Mouse (Mus musculus) layer of hippocampus, adult 18-20 months (tissue): ENCODE measurements around the gene Tmprss6. TPM values are rescaled to one million over a fixed set of nuclear protein-coding genes. Genes with fewer than 3 reads are reported as not detected.

Experiments used
- total RNA-seq, 2 experiments: library from RNA; stranded (reverse); gene quantifications; 2 replicates each; pipeline ENCODE4 v1.2.3; 2021

Gene Tmprss6
- total RNA-seq, 2 experiments from 2014 or later = 2.7 to 2.8 TPM

Other genes with a start within 250 kb of the Tmprss6 start
- 1 to 10 TPM; 1.1 to 1.8 TPM for gene Ncf4, start 223.8 kb downstream of the Tmprss6 start, total RNA-seq
- 1 to 10 TPM; 1.6 to 1.9 TPM for gene Csf2rb2, start 162.9 kb downstream of the Tmprss6 start, total RNA-seq
- gene Csf2rb, start 142.9 kb downstream of the Tmprss6 start, total RNA-seq = under 1 TPM; 0.84 to 0.97 TPM
- not detected for gene Tex33, start 72.7 kb downstream of the Tmprss6 start, total RNA-seq
- gene Tst, start 62.7 kb downstream of the Tmprss6 start, total RNA-seq = 10 to 100 TPM; 33.3 to 37.1 TPM
- 10 to 100 TPM; 28.6 to 30.7 TPM for gene Mpst, start 62.2 kb downstream of the Tmprss6 start, total RNA-seq
- 100 to 1,000 TPM; 244 to 255 TPM for gene Kctd17, start 40.1 kb downstream of the Tmprss6 start, total RNA-seq
- gene Il2rb, start 26.6 kb upstream of the Tmprss6 start, total RNA-seq = under 1 TPM; 0.07 to 0.15 TPM
- 1 to 10 TPM; 2.5 to 3.4 TPM for gene C1qtnf6, start 62.8 kb upstream of the Tmprss6 start, total RNA-seq
- 10 to 100 TPM; 30.4 to 31.6 TPM for gene Sstr3, start 76.1 kb upstream of the Tmprss6 start, total RNA-seq
- gene Rac2, start 104.1 kb upstream of the Tmprss6 start, total RNA-seq = 1 to 10 TPM; 1.4 to 1.9 TPM
- 10 to 100 TPM; 20.0 to 26.3 TPM for gene Cyth4, start 128.4 kb upstream of the Tmprss6 start, total RNA-seq